Mouse (Mus musculus) forelimb bud, embryonic 11.5 days (tissue): ENCODE measurements at regions not wholly inside any gene's neighbourhood (a gene's known extent, or its start where the extent isn't known, plus 50 kb on each side); places are given as distances from the start of the nearest gene placed in this dataset.
A peak's percentile ranks its signal among the peaks of the same experiment; 100 is the strongest.

Source experiments
- DNase-seq: peaks from one replicate; pipeline ENCODE4 v3.0.0-alpha.2; 2012; ENCODE audit warnings: low read depth, low spot score

DNA sequence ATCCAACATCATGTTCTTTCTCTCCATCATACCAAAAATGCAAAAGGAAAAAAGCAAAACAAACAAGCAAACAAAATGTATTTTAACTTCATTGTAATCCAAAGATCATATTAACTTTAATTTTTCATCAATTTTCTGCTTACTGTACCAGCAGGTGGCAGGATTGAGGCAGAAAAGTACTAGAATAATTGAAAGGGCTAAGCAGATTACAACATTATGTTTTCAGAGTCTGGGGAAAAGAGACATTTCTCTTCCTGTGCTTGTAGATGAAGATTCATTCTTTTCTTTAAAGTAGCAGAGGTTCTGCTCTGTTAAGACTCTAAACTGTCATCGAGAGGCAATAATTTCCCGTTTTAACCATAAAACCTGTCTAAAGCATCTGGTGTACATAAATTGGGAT, 394.7 kb upstream of the Slitrk6 start:
- peak; percentile 19 for DNase-seq

DNA sequence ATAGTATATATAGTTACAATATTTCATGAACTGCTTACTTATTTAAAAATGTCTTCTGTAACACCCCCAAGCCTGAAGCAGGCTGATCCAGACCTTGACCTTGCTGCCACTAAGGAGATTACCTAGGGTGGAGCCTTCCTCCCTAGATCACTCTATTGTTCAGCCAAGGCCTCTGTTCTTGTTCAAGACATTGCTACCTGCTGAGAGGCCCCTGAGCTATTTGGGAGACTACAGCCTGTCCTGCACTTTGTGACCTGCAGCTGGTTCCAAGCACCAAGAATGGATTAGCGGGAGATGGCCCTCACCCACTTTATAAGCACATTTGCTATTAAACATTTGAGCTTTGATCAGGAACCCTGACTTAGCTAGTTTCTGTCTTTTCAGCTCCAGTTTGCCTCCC, 361.7 kb upstream of the Slitrk6 start:
- no peak for DNase-seq

DNA sequence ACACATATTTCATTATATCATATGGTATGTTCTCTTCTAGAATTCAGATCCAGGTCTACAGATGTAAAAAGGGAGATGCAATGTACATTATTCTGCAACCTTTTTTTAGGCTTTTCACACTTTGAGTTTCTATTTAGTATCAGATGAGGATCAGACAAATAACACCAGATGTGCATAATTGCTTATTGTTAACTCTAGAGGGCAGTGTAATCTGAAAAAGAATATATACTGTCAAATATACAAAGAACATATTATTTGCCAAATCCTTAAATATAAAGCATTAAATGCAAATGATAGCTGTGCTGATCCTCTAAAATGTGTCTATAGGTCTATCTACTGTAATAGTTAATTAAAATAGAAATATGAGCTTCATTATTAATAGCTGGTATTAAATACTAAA, 348.6 kb upstream of the Slitrk6 start:
- DNase-seq, result no peak

- no peak for DNase-seq
Observed at GRCm38 (mm10) chr14:111100257-111100656, 345.3 kb upstream of the Slitrk6 start.

- DNase-seq, result no peak
Observed at GRCm38 (mm10) chr14:111096229-111096628, 341.3 kb upstream of the Slitrk6 start.

GRCm38 (mm10) chr14:111074517-111074916, 319.6 kb upstream of the Slitrk6 start:
- DNase-seq, result no peak

DNA sequence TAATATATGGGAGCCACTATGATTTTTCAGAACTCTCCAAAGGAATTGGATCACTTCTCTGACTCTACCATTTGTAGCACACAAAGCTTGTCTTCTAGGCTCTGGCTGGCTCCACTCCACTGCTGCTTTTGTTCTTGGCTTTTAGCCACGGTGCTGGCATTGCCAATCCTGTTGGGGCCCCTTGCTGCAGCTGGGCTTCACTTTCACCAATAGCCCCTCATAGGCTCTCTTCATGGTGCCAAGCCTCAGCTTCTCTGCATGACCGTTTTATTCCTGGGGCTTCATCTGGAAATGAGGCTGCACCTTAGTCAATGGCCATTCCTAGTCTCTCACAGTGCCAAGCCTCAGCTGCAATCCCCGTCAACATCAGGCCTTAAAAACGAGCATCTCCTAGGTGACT, 318.6 kb upstream of the Slitrk6 start:
- DNase-seq, result no peak
